Mouse (Mus musculus) left cerebral cortex, adult 9 months (tissue): Measurements from ENCODE around the gene Rsph14.

ENCODE experiments used
- DNase-seq, 2 experiments: peaks; one replicate each; pipeline ENCODE4 v3.0.0; 2022; ENCODE audit warnings: low spot score in 2 of 2

The Rsph14 gene

GRCm38 (mm10) chr10:75032395-75032794 lies at the start of gene Rsph14:
Gene Rsph14 (minus strand): TSS chr10:75032586.
- peak; percentile 49 to 81 for DNase-seq

DNA sequence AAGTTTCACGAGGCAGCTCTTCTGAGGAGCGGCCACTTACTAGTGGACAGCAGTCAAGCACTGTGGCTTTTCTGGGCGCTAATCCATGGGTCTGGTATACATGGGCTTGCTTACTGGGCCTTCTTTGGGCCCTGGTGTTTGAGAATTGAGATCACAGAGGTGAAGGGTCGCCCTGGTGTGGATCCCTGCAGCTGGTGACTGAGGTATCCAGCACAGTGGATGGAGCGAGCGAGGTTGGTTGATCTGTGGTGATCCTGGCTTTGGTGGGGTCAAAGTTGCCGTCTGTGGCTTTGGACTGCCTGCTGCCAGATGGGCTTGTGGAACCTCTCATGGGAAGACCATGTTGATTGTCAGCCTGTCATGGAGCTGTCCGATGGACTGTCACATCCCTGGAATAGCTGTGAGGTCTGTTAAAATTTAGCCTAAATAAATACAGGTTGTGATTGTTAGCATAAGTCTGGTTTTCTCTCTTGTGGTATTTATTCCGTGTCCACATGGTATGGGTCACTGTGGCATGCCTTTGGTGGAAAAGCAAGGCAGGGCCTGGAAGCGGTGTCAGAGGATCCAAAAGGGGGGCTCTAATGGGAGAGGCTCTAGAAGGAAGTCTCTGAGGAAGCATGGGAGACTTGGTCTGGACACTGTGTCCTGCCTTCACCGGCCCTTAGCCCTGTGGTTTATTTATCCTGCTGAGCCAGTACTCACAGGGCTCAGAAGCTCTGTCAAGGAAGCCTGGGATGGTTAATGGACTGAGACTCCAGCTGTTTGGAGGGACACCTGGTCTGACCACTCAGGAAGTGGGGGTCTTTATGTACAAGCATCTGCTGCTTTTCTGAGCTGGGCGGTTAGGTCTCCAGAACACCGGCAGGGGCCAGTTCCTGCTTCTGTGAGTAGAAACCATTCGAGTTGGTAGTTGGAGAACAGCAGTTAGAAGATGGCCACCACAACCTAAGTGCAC lies 46.1 kb upstream of the Rsph14 start:
- no peak for DNase-seq

GRCm38 (mm10) chr10:75075665-75076064 lies 43.3 kb upstream of the Rsph14 start:
- no peak for DNase-seq

DNA sequence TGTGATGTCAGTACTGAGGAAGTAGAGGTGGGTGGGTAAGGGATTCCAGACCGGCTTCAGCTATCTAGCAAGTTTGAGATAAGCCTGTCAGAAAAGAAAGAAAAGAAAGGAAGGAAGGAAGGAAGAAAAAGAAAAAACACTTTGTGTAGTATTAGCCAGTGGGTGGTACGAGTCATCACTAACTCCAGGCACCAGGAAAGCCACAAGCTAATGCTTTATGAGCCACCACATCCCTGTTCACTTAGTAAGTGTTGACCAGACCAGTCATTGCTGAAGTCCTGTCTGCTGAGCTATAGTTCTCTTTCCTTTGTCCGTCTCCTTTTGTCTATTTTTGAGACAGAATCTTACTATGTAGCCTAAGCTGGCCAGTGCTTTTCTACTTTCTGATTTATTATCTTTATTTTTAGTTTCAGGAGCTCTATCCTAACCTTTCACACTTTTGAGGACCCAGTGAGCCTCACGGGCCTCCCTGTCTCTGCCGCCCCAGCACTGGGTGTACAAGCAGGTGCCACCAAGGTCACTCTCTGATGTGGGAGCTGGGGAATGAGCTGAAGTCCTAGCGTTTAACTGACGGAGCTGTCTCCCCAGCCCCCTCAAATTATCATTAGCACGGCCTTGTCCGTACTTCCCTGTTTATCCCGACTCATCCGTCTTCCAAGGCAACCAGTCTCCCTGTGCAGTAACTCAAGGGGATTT lies 38.0 kb upstream of the Rsph14 start:
- DNase-seq: no peak

DNA sequence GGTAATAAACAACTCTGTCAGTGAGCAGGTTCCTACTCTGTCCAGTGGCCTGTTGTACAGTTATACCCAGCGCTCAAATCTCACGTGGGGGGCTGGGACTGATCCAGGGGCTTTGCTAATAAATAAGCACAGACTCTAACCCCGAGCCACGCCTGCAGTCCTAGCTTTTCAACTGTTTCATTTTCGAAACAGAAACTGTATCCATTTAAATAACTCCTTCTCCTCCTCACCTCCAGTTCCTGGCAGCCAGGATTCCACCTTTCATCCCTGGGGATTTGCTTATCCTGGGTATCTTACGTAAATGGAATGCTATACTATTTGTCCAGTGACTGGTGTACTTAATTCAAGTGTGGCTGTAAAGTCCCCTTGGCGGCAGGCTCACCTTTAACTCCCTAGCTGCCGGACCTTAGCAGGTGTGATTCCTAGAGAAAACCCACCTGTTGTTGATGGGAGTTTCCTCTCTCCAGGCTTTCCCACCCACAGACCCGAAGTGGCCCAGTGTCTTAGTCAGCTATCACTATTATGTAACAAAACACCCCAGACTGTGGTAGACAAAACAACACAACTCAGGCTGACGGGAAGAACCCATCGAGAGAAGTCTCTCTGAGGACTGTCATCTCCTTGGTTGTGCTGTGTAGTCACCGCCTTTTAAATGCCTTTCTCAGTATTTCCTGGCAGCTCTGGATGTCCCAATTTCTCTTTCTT lies 36.4 kb upstream of the Rsph14 start:
- DNase-seq: no peak

DNA sequence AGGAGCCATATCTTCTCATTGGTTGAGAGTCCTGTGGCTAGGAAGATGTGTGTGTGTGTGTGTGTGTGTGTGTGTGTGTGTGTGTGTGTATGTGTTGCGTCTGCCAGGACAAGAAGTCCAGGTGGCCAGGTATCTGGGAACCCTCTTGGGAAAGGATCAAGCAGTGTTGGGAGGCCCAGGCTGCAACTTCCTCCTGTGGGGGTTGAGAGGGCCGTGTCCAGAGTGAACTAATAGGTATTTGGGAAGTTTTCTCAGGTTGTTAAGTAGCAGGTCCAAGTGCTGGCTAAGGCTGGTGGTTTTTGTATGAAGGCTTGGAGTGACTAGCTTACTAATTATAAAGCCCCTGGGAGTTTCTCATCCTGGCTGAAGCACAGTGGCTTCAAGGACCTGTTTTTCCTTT lies 35.7 kb upstream of the Rsph14 start:
- no peak for DNase-seq

DNA sequence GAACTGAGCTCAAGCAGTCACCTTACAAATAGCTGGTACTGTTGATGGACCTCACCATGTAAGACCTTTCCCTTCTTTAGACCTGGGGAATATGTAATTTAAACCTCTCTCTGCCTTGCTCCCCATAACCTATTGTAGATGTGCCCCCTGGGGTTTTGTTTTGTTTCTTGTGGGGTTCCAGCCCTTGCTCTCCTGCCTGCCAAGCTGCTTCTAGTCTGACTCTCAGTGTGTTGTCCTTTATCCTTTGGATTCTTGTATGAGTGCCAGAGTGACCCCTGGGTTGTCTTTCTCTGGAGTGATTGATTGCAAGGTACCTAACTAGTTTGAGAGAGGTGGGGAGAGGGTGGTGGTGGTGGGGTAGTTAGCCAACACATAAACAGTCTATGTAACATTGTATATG lies 35.1 kb upstream of the Rsph14 start:
- no peak for DNase-seq

- DNase-seq: no peak
Observed at GRCm38 (mm10) chr10:75065691-75066090, 33.3 kb upstream of the Rsph14 start.

GRCm38 (mm10) chr10:75063301-75063965 lies 31.0 kb upstream of the Rsph14 start:
- no peak for DNase-seq

DNA sequence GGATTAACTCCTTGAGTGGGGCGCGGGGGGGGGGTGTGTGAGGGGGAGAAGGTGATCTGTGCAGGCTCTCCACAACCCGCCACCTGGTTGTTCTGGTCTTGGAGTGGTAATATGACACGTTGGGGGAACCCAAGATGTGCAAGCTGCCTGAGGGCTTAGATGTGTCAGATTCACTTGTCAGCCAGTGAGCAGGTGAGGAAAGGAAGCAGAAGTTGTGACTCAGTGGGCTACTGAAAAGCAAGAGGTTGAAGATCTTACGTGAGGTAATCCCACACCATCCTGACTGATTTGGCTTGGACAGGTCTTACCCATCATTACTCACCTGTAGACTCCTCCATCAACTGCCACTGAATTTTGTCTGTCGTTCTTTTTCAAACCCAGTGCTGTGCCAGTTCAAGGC lies 30.2 kb upstream of the Rsph14 start:
- DNase-seq: no peak

- no peak for DNase-seq
Observed at GRCm38 (mm10) chr10:75062189-75062561, 29.8 kb upstream of the Rsph14 start.

GRCm38 (mm10) chr10:75061341-75062188 lies 29.2 kb upstream of the Rsph14 start:
- no peak for DNase-seq

- no peak for DNase-seq
Observed at GRCm38 (mm10) chr10:75060843-75061235, 28.5 kb upstream of the Rsph14 start.

GRCm38 (mm10) chr10:75060217-75060842 lies 27.9 kb upstream of the Rsph14 start, which contains the start of gene Bcr:
Gene Bcr (plus strand): TSS chr10:75060592.
- peak in 1 of 2 experiments; percentile 62 for DNase-seq

DNA sequence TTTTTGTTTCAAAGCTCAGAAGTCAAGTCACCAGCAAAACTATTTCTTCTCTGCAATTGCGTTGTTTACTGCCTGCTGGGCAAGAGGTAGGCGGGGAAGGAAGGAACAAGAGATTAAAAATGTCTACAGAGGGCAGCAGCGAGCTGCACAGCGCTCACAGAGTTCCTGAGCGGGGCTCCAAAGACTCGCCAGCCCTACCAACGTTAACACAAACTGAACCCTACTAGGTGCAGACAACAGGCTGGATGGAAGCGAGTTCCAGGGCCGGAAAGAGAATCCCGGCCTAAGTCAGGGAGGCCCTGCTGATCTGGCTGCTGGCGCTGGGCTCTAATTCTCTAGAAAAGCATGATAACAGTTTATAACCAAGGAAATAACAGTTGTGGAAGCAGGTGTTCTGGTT lies 27.0 kb upstream of the Rsph14 start:
- DNase-seq: peak in 1 of 2 experiments; percentile 85

- no peak for DNase-seq
Observed at GRCm38 (mm10) chr10:75058761-75059395, 26.5 kb upstream of the Rsph14 start.

DNA sequence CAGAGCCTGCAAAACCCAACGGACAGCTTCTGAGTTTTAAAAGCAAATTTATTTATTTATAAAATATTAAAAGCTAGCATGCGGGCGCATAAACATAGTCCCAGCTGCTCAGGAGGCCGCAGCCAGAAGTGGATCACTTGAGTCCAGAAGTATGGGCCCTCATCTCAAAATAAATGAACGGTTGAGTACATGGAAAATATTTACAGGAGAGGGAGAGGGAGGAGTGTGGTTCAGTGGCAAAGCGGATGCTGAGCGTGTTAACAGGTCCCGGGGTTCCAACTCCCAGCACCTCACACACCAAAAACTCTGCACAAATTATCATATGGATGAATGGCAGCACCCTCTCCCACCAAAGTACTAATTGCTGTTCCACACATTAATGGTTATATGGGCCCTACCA lies 25.9 kb upstream of the Rsph14 start:
- DNase-seq: no peak

DNA sequence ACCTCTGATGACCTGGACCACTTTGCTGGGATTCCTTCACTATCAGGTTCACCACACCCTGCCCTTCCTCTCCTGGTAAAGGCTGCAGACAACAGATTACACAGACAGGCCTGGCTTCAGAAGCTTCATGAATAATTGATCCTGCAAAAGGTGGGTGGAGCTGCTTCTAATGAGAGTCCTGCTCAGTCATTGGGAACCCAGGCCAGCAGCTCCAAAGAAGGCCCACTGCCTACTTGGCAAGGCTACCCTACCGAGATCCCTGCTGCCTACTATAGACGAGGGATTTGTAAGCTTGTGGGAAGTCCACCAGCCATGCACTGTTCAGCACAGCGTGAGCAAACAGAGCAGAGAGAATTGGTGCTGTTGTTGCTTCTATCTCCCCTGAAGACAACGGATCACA lies 23.9 kb upstream of the Rsph14 start:
- peak in 1 of 2 experiments; percentile 45 for DNase-seq

DNA sequence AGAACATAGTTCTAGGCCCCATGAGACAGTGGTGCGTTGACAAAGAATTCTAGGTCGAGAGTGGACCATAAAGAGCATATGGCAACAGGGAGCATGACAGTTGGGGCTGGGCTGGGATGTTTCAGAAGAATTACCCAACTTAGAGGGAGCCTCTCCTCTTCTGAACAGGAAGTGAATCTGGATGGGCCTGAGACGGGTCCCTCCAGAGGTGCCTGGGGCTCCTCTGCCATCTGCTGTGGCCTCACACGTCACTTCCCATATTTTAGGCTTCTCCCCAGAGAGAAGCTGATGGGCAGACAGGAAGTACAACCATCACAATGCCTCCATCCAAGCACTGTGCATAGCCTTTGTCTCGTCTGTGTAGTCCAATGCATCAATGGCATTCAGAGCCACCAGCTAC lies 23.3 kb upstream of the Rsph14 start:
- no peak for DNase-seq

- DNase-seq: no peak
Observed at GRCm38 (mm10) chr10:75054125-75054524, 21.7 kb upstream of the Rsph14 start.
